Mouse (Mus musculus): Measurements from ENCODE around the gene Ncapg.

GRCm38 (mm10) chr5:45737911-45738310 is 68.2 kb downstream of the Ncapg start:
- no peak for TF ChIP-seq CTCF (IDR thresholded peaks at IDR 0.05; ENCODE audit: borderline replicate concordance, control insufficient read depth, extremely low read depth, insufficient read depth, low read length, poor library complexity)
- no peak for TF ChIP-seq POLR2A (IDR thresholded peaks at IDR 0.05; ENCODE audit: control insufficient read depth, extremely low read depth, insufficient read depth, low read length, poor library complexity)

Measured in thymus, adult 2 months (tissue).